Mouse (Mus musculus) kidney, postnatal 36 days (tissue): ENCODE data around the gene Hdgf.

Experiments
- DNase-seq, 2 experiments: peaks; one replicate each; pipeline ENCODE4 v3.0.0; 2021 to 2022; ENCODE audit warnings: mixed read lengths in 2 of 2

Gene Hdgf

DNA sequence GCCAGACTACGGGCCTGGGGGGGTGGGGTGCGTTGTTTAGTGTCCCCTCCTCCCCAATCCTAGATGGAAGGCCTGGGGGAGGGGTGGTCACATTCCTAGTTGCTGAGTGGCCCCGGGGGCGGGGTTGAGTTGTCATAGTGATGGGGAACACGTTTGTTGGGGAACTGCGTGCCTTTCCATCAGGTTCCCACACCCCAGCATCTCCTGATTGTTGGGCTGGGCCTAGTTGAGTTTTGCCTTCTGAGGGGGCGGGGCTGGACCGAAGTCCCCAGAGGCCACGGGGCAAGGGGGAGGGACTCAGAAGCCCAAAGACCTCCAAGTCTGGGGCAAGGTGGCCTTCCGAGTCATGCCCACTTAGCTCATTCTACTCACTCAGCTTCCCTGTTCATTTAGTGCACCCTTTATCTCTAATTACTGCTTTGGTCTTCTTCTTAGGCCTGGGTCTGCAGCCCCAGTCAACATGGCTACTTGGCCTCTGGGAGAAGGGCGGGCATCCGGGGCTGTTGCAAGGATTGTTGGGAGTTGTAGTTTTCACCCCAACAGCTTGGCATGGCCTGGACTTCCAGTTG lies 4.5 kb downstream of the Hdgf start:
- DNase-seq: peak; percentile 94 to 95

DNA sequence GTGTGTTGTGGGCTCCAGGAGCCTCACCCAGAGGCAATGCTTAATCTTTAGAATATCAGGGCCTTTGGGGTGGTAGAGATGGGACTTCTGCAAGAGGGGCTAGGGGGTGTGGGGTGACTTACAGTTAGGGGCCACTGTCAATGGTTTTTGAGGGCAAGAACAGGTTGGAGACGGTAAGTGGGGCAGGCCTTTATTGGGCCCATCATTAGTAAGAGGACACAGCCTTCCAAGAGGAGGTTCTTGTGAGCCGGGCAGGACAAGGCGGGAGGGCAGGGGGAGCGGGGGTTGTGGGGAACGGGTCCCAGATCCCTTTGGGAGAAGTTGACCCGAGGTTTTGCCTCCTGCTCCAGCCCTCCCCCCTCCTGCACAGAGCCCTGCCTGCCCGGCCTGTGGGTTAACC lies 7.4 kb downstream of the Hdgf start:
- no peak for DNase-seq

DNA sequence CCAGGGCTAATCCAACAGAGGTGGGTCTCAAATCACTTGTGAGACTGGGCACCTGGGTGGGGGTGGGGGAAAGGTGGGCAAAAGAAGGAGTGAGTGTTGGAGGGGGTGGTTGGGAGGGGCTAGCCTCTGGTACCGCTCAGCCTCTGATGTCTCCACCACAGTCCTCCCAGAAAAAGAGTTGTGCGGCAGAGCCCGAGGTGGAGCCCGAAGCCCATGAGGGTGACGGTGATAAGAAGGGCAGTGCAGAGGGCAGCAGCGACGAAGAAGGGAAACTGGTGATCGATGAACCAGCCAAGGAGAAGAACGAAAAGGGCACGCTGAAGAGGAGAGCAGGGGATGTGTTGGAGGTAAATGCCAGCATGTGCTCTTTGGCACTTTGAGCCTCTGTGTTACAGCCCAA lies 7.8 kb downstream of the Hdgf start:
- no peak for DNase-seq

DNA sequence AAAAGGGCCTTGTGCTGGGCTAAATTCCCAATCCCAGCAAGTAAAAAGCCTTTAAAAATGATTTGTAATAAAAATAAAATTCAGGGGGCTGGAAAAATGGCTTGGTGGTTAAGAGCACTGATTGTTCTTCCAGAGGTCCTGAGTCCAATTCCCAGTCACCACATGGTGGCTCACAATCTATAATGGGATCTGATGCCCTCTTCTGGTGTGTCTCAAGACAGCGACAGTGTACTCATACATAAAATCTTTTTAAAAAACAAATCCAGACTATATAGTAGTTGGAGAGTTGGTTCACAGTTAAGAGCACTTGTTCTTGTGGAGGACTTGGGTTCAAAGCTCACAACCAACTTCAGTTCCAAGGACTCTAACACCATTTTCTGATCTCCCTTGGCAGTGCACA lies 10.9 kb downstream of the Hdgf start:
- no peak for DNase-seq

DNA sequence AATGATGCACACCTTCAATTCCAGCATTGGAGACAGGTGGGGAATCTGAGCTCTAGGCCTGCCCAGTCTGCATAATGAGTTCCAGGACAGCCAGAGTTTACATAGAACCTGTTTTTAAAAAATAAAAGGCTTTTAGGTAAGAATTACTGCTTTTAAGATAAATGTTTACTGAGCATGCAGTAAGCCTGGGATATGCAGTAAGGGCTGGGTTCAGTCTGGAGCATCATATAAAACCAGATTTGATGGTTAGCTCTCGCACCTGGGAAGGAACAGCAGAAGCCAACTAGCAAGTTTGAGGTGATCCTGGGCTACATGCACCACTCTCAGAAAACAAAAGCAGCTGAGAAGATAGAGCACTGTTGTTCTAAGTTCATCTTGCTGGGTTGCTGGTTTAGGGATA lies 12.4 kb downstream of the Hdgf start:
- no peak for DNase-seq

DNA sequence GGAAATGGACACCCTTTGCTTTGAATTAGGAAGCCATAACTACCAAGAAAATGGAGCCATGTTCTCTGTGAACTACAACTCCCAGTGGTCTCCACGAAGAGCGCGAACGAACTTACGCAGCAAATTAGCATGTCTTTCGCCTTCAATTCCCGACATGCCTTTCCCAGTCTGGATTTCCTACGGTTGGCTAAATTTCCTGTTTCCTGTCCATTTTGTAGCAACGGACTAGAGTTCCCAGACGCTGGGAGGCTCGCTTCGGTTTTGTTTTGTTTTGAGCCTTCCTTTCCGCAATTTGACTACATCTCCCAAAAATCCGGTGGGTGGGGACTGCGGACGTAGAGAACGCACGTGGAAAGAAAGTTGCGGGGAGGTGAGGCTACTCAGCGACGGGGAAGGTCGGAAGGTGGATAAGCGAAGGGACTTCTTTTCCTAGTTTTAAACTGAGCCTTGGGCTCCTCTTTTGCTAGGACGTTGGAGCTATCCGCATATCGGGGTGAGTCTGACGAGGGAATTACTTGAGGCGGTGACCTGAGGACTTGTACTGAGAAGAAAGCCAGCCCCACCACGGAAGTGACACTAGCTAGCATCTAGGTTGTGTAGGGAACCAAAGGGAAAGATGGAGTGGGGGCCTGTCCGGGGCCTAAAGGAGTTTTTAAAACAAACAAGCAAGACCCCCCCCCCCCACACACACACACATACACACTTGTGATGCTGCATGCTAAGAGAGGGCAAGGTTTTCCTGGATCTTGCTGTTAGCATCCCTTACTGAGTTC lies 13.4 kb downstream of the Hdgf start, which contains the start of gene Mrpl24:
TSS of gene Mrpl24 (plus strand) at position 171 of the 773 bp plus-strand sequence.
- DNase-seq: peak; percentile 83 to 95

DNA sequence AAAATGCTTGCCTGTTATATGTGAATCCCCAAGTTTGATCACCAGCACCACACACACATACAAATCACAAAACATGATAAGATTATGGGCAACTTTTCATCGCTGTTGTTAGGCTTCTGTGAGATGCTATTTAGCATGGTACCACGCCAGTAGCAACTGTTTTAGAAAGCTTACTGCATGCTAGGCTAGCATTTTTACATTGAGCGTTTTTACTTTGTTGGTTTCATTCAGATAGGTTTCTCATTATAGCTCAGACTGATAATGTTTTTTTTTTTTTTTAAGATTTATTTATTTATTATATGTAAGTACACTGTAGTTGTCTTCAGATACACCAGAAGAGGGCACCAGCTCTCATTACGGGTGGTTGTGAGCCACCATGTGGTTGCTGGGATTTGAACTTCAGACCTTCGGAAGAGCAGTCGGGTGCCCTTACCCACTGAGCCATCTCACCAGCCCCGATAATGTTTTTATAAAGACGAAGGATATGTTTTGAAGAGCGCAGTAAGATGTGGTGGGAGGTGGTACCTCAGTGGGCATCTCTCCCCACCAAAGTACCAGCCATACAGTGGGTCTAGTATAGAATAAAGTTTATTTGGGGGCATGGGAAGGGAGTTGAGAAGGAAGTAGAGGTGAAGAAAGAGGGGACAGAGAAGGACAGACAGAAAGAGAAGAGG lies 14.3 kb downstream of the Hdgf start:
- no peak for DNase-seq

DNA sequence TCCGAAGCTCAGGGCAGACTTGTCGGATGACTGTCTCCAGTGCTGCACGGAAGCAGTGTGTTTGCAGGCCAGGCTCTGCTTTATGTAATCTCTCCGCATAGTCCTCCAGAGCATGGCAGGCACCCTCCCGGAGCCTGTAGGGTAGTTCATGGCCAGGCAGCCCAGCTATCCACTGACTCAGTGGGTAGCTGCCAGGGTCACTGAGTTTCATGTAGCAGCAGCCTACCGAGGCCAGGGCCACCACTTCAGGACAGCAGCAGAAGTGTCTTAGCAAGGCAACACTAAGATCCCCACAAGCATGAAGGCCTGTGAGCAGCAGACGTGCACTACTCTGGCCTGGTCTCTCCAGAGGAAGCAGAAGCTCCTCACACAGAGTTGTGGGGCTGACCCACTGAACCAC lies 18.9 kb downstream of the Hdgf start:
- no peak for DNase-seq

DNA sequence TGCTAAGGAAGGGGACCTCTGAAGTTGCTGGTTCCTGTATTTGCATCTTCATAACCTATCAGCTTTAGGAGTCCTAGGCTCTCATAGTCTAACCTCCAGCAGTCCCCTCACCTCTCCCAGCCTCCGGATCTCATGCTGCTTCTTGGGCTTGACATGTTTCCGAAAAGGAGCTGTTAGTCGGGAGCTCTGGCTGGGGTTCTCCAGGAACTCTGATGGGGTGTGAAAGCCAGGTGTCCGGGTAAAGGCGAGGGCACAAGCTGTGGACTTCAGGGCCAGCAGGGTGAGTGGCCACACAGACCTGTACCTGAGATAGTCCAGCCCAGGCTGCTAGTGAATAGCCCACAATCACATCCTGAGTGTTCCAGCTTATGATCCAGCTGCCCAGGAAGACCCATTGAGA lies 21.3 kb downstream of the Hdgf start:
- no peak for DNase-seq

DNA sequence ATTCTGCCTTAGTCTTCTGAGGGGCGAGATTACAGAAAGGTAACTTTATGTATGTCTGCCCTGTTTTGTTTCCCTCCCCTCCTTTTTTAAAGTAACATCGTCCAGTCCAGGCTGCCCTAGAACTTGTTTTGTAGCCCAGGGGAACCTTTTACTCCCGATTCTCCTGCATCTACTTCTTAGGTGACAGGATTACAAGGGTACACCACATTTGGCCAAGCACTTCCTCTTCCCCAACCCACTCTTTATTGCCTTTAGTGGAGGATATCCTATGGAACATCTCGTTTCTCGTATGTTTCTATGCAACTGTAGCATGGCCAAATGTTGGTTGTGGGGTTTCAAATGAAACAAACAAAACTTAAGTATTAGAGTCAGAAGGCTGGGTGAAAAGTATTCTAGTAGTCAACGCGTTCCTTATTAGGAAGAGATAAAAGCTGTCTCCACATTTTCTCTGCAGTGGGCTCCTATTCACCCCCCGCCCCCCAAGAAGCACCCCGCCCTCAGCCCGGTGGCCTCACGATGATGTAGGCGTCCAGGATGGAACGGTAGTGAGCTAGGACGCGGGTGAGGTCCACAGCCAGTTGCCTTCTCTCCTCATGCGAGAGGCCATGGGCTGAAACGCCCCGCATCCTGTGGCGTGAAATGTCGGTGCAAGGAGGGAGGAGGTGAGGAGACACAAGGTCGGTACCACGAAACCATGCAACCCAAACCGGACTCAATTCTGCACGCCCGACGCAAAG lies 23.4 kb downstream of the Hdgf start:
- no peak for DNase-seq

DNA sequence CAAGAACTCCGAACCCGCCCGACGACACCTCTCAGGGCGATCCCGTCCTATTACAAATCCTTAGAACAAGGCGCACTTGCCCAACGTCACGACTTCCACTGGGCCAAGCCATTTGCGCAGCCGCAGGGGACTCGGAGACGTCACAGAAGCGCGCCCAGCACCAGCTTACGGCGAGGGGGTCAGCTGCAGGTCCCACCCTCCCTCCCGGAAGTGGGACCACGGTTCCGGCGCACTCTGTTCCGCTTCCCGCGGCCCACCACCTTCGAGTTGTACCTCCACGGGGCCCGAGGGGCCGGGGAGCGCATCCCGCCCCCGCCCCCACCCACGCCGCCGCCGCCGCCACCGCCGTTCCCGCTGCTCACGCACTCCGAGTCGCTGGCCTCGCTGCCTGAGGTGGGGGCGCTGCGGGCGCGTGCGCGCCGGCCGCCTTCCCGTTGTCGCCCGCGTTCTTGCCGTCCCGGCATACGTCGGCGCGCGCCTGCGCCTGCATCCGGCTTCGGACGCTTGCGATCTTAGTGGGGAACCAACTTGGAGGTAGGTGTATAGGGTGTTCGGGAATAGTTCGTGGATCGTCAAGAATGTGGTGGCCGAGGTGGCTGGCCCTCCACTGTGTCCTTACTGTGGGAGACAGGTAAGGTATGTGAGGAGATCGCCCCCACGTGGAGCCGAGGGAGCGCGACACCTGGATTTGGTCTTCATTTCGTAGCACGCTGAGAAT lies 24.1 kb downstream of the Hdgf start, which contains the start of the genes Isg20l2 and Rrnad1:
TSS of gene Isg20l2 (plus strand) at position 237 of the 718 bp plus-strand sequence.
TSS of gene Rrnad1 (minus strand) at position 640 of the 718 bp plus-strand sequence.
- peak; percentile 98 for DNase-seq

DNA sequence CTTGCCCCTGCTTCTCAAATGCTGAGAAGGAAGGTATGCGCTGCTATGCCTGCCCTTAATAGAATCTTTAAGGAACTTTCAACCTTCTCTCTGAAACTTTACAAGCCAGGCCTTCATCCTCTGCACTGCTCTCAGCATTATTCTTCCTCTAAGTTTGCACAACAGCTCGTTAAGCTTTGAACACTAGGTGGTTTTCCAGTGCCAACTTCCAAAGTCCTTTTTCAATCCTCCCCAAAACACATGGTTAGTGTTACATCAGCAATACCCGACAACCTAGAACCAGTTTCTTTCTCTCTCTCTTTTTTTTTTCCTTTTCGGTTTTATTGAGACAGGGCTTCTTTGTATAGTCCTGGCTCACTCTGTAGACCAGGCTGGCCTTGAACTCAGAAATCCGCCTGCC lies 27.9 kb downstream of the Hdgf start:
- peak in 1 of 2 experiments; percentile 72 for DNase-seq

DNA sequence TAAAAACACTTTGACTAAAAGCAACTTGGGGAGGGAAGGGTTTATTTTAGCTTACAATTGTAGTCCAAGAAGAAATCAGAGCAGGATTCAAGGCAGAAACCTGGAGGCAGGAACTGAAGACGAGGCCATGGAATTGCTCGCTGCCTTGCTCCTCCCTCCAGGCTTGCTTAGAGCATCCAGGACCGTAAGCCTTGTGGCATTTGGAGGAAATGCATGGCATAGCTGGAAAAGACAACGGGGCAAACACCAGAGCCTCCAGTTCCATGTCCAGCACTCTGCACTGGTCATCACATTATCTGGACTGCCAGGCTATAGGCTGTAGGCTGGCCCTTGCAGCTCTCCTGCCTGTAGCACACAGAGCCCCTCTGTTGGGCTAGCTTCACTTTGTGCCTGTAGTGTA lies 28.4 kb downstream of the Hdgf start:
- DNase-seq: no peak

DNA sequence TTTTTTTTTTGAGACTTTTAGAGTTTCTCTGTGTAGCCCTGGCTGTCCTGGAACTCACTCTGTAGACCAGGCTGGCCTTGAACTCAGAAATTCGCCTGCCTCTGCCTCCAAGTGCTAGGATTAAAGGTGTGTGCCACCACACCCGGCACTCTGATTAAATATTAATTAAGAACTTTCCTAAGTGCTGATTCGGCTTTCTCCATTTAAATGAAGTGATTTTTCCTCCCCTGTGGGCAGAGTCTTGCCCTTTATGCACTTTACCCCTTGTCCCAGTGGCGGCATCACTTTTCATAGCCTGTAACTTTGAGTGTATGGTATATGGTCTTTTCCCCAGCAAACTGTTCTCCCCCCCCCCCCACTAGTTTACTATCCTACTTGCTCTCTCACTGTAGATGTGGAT lies 29.1 kb downstream of the Hdgf start:
- peak; percentile 48 to 63 for DNase-seq

DNA sequence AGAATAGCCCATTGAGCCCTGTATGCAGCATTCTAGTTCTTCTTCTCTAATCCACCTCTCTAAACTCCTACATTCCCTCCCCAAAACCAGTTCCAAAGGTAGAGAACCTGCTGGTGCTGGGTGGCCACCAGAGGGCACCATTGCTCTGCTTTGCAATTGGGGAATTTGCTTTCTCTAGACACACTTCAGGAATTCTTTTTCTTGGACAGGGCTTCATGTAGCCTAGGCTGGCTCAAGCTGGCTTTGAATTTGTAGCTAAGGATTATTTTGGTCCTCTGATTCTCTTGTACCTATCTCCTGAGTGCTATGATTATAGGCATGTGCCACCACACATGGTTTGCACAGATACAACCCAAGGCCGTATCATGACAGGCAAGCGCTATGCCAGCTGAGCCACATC lies 29.7 kb downstream of the Hdgf start:
- DNase-seq: peak; percentile 79 to 96

DNA sequence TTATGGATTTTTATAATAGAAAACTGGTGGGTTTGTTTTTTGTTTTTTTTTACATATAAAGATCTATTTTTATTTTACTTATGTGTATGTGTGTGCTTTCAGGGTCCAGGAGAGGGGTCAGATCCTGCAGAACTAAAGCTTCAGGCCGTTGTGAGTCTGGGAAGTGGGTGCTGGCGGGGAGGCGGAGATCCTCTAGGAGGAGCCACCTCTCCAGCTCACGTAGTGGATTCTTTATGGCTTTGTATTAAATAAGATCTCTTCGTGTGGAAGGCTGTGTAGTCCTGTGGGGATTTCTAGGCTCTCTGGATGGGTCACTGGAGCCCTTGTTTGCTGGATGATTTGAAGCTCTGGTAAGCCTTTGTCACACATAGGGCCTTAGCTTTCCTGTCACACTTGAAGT lies 34.5 kb downstream of the Hdgf start:
- no peak for DNase-seq

DNA sequence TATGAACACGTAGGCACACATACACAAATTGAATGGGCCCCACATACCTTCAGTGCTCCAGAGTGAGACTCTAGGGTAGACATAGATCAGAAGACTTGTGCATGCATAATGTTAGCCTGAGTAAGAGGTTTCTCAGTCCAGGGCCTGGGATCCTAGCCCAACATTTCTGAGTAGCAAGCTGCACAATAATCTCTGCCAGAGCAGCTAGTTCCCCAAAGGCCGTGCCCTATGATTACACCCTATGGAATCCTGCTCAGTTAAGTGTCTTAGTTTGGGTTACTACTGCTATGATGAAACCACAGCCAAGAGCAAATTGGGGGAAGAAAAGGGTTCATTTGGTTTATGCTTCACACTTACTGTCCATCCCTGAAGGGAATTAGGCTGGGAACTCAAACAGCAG lies 36.4 kb downstream of the Hdgf start:
- DNase-seq: no peak

DNA sequence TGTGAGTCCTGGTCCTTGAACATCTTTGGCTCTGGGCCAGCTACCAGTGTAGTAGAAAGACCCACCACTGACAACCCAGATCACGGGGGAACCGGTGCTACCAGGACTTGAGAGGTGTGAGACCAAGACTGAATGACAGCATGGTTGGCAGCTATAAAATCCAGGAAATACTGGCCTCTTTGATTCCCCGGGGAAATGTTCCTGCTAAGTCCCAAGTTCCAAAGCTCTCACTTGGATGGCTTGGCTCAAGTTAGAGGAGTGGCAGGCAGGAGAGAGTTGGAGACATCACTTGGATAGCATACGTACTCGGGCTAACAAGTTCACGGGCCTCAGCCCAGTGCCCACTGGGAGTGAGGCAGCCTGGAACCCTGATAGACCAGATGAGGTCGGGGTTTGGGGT lies 37.5 kb downstream of the Hdgf start:
- no peak for DNase-seq

DNA sequence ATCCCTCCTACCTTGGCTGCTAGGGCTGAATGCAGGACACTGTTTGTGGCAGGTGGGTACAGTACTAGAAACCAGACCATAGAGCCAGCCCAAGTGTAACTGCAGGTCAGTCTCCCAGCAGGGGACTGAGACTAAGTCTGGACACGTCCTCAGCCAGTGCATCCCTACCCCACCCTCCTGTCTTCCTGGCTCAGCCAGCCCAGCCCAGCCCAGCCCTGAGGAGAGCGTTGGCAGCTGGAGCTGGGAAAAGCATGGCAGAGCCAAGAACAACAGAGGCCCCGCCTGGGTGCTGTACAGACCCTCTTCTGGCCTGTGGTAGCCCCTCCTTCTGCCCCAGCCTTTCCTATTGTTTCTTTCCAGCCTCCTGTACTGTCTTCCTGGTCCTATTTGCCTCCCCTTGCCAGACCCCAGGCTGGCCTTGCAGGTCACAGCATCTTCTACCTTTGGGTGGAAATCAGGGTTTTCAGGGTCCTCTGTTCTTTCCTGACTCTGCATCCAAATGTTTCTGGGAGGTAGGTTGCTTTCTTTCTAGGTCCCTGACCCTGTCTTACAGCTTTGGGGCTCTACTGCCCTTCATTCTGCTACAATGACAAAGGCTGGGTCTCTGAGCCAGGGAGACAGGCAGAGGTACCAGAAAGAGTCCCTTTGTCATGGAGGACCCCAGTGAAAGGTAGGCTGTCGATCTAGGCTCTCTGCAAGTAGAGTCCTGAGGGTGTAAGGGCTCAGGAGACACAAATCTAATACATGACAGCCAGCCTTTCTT lies 38.9 kb downstream of the Hdgf start:
- DNase-seq: no peak

DNA sequence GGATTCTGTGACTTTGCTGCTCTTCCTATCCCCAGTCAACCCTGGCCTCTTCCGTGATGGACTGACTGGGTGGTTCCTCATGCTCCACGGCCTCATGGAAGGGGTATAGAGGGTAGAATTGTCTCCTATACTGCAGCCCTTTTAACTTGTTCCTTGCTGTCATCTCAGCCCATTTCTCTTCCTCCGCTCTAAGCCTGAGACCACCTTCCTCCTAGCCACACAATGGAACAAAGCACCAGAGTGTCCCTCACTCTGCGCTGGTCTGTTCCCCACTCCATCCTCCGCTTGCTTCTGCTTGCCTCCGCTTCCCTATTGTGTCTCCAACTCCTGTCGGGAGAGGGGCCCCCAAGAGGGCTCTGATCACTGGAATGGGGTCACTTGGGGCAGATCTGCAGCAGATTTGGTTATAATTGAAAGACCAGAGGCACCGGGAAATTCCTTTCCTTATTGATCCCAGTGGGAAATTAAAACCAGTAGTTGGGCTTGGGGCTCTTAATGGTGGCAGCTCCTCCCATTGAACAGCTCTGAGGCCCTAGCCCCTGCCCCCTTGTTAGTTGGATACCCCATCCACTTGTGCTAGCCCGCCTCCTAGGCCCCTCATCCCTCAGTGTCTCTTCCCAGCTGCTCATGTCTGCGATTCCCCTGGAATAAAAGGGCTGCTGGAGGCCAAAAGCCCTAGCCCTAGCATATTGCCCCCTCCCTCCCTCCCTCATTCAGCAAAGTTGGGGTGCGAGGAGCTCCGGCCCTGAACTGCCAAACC lies 39.8 kb downstream of the Hdgf start:
- DNase-seq: no peak

DNA sequence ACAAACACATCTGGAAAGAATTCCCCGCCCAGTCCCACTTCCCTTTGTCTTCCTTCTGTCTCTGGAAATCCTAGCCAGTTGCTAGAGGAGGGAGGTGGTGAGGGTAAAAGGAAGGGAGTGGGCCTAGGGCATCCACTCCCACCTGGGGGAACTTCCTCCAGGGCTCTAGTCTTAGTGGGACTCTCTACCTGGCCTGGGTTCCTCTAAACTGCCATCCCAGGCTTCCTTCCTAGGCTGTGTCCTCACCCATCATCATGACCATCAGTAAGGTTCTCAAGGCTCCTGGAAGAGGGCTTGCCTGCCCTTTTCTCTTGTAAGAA lies 40.4 kb downstream of the Hdgf start:
- DNase-seq: no peak
